Mouse (Mus musculus): ENCODE results near the gene B4galt7. TPM values are rescaled to one million over a fixed set of nuclear protein-coding genes. Genes with fewer than 3 reads are reported as not detected.
A peak's percentile ranks its signal among the peaks of the same experiment; 100 is the strongest.
"Not testable (repeated sequence)": the region's sequence is repeated elsewhere in the genome, so short reads cannot be mapped to it uniquely, and the experiment has no call there.

B4galt7 gene
- total RNA-seq, 2 experiments from 2014 or later, result 10.8 to 14.0 TPM

DNA sequence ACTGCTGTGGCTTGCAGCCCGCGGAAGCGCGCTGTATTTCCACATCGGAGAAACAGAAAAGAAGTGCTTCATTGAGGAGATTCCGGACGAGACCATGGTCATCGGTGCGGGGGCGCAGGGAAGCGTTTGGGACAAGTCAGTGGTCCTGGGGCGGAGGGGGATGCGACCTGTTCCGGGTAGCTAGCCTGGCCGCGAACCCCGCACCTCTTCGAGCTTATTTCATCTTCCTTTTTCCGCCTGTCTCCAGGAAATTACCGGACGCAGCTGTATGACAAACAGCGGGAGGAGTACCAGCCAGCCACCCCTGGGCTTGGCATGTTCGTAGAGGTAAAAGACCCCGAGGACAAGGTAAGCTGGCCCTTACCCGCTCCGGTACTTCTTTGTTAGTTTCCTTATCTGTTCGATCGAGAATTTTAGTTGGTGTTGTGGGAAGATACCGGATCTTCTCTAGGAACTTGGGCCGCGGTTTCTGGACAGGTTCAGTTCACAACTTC, 6.4 kb upstream of the B4galt7 start:
- no peak; the same call in 1 of the 2 replicates for ATAC-seq (replicated peaks; ENCODE audit: poor library complexity, severe bottlenecking)

DNA sequence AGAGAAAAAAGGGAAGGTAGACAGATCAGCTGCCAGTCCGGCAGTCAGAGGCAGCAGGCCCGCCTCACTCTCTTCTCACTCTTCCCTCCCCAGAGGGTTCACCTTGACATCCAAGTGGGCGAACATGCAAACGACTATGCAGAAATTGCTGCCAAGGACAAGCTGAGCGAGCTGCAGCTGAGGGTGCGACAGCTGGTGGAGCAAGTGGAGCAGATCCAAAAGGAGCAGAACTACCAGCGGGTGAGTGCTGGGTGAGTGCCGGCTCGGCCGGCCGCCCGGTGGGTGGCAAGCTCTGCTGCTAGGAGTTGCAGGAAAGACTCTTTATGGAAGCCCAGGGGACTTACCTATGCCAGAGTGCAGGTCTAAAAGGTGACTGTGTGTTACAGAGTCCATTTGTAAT, 4.3 kb upstream of the B4galt7 start:
- ATAC-seq (replicated peaks; ENCODE audit: poor library complexity, severe bottlenecking), result no peak

DNA sequence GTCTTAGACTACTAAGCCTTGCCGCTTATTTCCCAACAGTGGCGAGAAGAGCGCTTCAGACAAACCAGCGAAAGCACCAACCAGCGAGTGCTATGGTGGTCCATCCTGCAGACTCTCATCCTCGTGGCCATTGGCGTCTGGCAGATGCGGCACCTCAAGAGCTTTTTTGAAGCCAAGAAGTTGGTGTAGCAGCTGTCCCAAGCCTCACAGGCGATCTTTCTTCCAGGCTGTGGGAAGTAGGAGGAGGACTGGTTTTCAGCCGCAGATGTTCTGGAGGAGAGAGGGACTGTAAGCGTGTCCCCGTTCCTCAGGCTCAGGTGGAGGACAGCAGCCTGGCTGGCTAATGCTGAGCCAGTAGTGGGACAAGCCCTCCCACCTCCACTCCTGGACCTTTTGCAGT, 2.9 kb upstream of the B4galt7 start:
- ATAC-seq (replicated peaks; ENCODE audit: poor library complexity, severe bottlenecking), result no peak

DNA sequence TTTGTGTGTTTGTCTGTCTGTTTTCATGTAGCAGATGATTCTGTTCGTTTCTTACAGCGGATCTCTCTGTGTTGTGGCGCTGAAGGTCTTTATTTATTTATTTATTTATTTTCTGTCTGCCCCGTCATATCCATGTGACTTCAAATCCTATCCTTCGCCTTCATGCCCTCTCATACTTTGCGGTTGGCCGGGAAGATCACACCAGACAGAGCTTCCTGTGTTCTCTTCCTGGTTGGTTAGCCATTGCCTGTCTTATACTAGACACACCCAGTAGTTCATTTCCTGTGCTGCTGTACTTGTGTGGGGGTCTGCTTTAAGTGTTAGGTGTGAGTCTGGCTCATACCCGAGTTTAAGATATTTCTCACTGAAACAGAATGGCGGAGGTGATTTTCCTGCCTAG, 961 bp downstream of the B4galt7 start:
- ATAC-seq (replicated peaks; ENCODE audit: poor library complexity, severe bottlenecking), result peak; percentile 81

DNA sequence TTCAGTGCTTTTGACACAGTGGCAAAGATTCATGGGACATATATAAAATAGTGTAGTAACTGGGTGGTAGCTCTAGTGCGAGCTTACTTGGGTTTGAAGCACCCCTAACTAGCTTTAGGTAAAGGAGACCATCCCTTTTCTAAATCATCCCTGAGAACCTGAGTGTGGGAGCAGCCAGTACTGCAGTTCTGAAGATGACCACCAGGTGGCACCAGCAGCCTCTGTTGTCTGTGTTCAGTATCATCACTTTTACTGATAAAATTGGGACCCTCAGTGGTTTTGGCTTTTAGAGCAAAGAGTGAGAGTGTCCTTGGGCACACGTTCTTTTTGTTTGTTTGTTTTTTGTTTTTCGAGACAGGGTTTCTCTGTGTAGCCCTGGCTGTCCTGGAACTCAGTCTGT, 1.9 kb downstream of the B4galt7 start:
- peak; percentile 28; the same call in 1 of the 2 replicates for ATAC-seq (replicated peaks; ENCODE audit: poor library complexity, severe bottlenecking)

DNA sequence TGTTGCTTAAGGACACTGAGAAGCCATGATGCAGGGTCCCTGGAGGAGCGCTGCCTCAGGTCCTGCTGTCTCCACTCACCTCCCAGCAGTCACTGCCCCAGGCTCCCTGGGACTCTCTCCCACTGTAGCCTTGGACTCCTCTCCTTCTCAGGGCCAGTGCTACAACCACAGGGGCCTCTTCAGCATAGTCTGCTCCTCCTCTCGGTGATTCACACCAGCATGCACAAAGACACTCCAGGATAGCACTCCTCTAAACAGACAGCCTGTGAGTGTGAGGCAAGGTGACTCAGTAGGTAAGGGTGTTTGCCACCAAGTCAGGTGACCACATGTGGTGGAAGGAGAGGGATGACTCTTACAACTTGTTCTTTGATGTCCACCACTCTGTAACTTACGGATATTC, 4.9 kb downstream of the B4galt7 start:
- no peak for ATAC-seq (replicated peaks; ENCODE audit: poor library complexity, severe bottlenecking)

DNA sequence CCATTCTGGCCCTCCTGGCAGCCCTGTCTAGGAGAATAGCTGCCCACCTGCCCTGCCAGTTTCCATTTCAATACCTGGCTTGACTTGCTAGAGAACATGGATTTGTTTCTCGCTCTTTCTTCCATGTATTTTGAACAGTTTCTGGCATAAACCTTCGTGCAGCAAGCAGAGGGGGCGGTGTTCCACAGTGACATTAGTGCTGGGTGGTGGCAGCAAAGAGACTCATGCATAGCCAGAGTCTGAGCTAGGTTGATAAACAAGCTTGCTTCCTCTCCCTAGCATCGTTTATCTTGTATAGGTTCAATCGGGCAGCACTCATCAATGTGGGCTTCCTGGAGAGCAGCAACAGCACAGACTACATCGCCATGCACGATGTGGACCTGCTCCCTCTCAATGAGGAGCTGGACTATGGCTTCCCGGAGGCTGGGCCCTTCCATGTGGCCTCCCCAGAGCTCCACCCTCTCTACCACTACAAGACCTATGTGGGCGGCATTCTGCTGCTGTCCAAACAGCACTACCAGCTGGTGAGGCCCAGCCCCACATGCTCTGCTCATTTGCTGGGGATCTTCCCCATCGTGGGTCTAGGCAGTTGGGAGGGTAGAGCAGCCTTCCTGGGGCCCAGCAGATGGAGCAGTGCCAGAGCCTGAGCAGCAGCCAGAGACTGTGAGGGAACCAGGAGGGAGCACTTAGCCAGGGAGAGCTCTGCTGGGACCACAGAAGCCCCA, 7.4 kb downstream of the B4galt7 start:
- ATAC-seq (replicated peaks; ENCODE audit: poor library complexity, severe bottlenecking), result no peak

DNA sequence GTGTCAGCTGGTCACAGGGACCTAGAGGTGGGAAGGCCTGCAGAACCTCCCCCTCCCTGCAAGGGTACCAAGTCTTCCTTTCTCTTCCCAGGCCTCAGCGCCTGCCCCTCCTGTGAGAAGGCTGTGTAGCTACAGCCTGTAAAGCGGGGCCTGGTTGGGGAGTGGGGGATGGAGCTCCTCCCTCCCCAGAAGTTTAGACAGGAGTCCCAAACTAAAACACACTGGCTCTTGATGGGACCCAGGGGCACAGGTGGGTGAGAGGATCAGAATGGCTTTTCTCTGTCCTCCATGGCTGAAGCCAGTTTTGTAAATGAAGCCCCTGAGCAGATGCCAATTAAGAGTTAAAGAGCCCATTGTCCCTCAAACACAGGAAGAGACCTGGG, 7.9 kb downstream of the B4galt7 start:
- no peak for ATAC-seq (replicated peaks; ENCODE audit: poor library complexity, severe bottlenecking)

DNA sequence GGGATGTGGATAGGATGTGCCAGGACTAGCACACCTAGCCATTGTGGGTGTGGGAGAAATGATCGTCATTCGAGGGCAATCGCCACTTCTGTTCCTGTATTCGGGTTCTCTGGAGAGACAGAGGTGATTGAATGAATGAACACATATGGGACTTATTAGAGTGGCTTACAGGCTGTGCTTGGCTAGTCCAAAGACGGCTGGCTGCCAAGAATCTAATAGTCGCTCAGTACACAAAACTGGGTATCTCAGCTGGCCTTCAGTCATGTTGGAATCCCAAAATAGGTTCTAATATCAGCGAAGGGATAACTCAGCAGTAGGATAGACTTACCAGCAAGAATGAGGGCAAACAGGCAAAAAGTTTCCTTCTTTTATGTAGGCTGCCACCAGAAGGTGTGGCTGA, 12.3 kb downstream of the B4galt7 start:
- no peak for ATAC-seq (replicated peaks; ENCODE audit: poor library complexity, severe bottlenecking)

DNA sequence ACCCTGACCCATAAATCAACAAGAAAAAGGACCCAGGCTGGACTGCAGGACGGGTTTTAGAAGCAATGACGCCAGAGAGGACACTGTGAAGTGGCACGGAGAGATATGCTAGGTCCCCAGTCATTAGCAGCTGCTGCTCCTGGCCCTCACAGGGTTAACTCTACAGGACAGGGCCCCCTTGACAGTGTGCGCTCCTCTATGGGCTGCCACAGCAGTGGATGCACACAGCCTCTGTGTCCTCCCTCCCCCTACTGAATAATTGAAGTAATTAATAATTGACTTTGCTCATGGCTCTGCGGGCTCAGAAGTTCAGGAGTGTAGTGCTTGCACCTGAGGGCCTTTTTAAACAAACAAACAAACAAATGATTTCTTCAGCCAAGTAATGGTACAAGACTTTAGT, 13.8 kb downstream of the B4galt7 start:
- no peak for ATAC-seq (replicated peaks; ENCODE audit: poor library complexity, severe bottlenecking)

DNA sequence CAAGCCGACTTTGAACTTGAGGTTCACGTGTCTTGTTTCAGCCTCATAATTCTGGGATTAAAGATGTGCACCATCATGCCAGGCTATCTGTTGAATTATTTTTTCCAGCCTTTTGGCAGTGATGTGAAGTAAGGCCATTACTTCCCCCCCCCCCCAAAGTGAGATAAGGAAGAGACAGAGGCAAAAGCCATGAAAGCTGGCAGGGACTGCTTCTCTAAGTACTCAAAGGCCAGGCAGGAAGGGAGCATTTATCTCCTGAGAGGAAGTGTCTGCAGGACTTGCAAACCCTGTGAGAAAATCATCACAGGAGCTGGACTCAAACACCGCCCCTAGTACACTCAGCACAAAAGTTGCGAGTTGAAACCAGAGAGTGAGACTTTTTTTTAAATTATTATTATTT, 19.6 kb downstream of the B4galt7 start:
- ATAC-seq (replicated peaks; ENCODE audit: poor library complexity, severe bottlenecking), result no peak

DNA sequence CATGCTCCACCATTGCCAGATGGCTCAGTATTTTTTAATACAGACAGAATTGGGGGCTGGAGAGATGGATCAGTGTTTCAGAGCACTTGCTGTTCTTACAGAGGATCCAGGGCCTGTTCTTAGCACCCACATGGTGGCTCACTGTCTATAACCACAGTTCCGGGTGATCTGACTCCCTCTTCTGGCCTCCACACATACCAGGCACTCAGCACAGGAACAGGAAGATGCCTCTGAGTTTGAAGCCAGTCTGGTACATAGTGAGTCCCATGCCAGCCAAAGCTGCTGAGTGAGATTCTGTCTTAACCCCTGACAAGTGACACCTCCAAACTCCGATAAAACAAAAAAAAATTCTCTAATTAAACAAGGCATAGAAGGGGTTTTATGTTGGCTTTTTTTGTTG, 20.6 kb downstream of the B4galt7 start:
- ATAC-seq (replicated peaks; ENCODE audit: poor library complexity, severe bottlenecking), result no peak

DNA sequence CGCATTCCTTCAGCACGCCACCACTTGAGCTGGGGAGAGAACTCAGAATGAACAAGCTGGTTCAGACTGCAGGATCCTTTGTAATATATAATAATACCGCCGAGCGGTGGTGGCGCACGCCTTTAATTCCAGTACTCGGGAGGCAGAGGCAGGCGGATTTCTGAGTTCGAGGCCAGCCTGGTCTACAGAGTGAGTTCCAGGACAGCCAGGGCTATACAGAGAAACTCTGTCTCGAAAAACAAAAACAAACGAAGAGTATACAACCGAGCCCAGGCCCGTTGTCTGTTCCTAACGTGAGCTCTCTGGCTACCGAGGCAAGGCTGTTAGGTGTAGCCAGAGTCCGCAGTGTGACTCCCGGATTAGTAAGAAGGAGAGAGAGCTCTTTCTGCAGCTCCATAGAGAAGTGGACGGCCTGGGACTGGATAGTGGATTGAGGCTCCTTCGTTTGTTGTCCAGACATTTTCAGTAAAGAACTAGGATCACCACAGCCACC, 22.5 kb downstream of the B4galt7 start:
- ATAC-seq (replicated peaks; ENCODE audit: poor library complexity, severe bottlenecking), result not testable (repeated sequence)

DNA sequence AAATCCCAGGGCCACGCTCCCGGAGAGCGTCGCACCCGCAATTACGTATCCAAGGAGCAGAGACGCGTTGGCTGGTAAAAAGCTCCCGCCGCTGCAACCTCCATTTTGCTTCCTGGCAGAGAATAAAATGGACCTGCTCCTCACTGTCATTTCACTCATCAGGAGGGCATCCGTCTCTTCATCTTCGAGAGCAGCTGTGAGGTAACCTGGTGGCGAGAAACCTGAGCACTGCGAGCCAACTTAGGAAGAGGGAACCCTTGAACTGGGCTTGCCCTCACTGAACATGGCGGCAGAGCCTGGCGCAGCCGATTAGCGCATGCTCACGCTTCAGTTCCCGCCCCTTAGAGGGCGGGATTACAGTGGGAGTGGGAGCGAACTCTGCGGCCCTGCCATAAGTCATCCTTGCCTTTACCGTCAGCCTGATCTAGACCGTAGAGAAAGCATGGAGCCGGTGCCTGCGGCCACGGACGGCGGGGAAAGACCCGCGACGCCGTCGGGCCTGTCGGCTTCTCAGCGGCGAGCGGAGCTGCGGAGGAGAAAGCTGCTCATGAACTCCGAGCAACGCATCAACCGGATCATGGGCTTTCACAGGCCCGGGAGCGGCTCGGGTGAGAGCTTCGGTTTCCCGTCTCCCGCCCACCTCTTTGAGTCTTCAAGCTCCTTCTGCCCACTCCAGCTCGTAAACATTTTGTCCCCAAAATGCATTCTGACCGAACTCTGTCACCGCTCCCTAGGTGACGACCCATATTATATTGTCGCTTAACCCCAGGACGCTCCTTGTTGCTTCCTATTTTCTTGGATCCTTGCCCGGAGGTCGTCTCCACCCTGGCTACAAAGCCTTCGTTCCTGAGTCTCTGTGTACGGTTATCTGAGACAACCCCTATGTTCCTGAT, 23.2 kb downstream of the B4galt7 start, which contains the start of gene Caml:
Caml (plus strand) TSS at position 357 of the 893 bp plus-strand sequence.
- peak; percentile 96 for ATAC-seq (replicated peaks; ENCODE audit: poor library complexity, severe bottlenecking)

DNA sequence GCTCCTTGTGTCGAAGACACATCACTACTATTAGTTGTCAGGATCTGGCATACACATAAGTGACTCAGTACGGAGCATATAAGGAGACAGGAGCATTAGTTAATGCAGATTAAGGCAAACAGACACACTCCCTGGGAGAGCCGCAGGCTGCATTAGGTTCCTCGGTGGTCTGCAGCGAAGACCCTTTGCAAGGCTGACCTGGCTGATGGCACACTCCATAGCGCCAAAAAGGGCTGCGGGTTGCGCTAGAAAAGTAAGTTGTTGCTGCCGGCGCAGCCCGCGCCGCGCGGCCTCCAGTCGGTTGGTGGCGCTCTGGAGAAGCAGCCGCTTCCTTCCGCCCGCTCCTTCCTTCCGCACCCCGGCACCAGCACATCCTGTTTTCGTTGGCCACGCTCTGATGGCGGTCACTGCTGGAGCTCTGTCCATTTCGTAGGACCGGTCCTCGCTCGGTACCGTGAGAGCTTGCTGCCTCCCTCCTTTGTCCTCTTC, 35.0 kb downstream of the B4galt7 start, which contains the start of gene Ddx46:
Ddx46 (plus strand) TSS at position 389 of the 489 bp plus-strand sequence.
- peak; percentile 100 for ATAC-seq (replicated peaks; ENCODE audit: poor library complexity, severe bottlenecking)

DNA sequence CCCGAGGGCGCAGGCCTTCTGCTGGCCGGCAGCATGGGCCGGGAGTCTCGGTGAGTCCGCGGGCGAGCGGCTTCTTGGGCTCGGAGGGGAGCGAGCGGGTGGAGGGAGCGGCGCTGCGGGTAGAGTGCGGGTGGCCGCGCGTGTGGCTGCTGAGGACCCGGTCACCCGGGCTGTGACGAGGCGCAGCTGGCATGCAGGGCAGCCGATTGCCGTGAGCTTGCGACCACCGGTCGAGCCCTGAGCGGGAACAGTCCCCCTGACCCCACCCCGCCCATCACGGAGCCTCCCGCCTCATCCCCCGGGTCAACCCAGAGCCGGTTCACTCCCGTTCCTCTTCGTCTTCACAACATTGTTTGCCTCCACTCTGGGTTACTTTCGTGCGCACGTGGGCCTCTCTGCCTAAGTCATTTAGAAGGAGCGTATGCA, 35.5 kb downstream of the B4galt7 start:
- ATAC-seq (replicated peaks; ENCODE audit: poor library complexity, severe bottlenecking), result peak; percentile 60

DNA sequence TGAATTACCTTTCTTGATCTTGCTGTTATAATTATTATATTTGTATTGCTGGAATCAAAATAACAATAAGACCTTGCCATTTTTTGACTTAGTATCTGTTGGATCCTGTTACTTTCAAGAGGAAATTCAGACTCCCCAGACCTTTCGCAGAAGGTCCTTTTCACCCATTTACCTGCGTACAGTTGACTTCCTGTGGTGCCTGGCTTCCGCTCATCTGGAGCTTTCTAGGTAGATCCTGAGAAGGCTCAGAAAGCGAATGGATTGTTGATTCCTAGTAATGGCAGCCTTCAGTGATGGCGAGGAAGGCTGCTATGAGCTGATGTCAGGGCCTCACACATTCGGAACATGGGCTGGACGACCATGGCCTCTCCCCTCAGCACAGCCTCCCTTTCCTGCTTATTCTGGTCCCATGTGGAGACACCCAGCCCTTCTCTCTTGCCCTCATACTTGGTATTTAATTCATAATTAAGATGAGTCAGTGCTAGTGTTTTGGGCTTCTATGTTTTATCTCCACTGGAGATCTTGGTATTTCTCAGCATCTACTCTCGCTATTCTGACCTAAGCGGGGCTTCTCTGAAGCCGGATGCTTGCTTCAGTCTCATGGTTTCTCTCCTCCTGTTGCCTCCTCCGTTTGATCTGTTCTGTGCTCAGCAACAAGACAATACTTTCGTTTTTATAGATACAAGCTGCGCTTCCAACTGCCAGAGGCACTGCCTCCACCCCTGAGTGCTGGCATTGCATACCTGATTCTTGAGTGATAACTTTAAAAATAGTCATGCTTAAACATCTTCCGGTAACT, 36.7 kb downstream of the B4galt7 start:
- ATAC-seq (replicated peaks; ENCODE audit: poor library complexity, severe bottlenecking), result no peak

DNA sequence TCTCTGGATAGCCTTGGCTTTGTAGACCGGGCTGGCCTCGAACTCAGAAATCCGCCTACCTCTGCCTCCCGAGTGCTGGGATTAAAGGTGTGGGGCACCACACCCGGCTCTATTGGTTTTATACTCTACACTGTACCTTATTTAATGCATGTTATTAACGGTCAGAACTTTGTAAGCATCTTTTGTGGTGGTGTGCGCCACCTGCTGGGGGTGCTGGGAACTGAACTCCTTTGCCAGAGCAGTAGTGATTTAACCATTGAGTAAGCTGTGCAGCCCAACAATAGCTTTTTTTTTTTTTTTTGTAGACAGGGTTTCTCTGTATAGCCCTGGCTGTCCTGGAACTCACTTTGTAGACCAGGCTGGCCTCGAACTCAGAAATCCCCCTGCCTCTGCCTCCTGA, 40.8 kb downstream of the B4galt7 start:
- peak; percentile 83 for ATAC-seq (replicated peaks; ENCODE audit: poor library complexity, severe bottlenecking)

DNA sequence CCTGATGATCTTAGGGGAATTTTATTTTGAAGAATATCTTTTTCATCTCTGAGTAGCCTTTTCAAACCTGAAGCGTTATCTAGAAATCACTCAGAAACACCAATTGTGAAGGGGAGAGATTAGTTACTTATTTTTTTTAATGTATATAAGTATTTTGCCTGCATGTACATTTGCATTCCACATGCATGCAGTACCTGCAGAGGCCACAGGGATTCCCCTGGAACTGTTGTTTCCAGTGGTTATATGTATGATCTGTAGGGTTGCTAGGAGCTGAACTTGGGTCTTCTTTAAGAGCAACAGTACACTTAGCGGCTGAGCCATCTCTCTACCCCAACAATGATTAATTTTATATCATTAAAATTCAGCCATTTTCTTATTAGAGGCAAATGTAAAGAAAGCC, 44.8 kb downstream of the B4galt7 start:
- peak; percentile 48; the same call in 1 of the 2 replicates for ATAC-seq (replicated peaks; ENCODE audit: poor library complexity, severe bottlenecking)

DNA sequence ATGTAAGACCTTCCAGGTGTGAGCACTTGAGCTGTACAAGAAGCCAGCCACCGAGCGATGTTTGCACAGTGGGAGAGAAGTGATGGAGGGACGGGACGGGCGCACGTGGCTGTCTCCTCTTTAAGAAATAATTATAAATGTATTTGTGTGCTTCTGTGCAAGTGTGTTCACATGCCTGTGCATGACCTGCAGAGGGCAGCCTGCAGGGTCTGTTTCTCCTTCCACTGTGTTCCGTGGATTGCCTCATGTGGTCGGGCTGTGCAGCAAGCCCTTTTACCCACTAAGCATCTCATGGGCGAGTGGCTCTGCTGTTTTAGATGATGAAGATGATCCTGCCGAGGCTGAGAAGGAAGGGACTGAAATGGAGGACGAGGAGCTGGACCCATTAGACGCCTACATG, 50.4 kb downstream of the B4galt7 start:
- no peak for ATAC-seq (replicated peaks; ENCODE audit: poor library complexity, severe bottlenecking)

Measured in granulocyte monocyte progenitor cell, adult 5-6 weeks (primary cell).